Mouse (Mus musculus) adrenal gland, postnatal 10 days (tissue): ENCODE measurements at regions not wholly inside any gene's neighbourhood (a gene's known extent, or its start where the extent isn't known, plus 50 kb on each side); places are given as distances from the start of the nearest gene placed in this dataset.
A peak's percentile ranks its signal among the peaks of the same experiment; 100 is the strongest.

ENCODE experiments used
- DNase-seq: peaks from one replicate; pipeline ENCODE4 v3.0.0; 2021; ENCODE audit warnings: mixed read lengths

GRCm38 (mm10) chr17:72993134-72993533, 75.0 kb downstream of the Lbh start:
- DNase-seq: no peak

GRCm38 (mm10) chr17:72993626-72994025, 75.5 kb downstream of the Lbh start:
- DNase-seq: no peak

DNA sequence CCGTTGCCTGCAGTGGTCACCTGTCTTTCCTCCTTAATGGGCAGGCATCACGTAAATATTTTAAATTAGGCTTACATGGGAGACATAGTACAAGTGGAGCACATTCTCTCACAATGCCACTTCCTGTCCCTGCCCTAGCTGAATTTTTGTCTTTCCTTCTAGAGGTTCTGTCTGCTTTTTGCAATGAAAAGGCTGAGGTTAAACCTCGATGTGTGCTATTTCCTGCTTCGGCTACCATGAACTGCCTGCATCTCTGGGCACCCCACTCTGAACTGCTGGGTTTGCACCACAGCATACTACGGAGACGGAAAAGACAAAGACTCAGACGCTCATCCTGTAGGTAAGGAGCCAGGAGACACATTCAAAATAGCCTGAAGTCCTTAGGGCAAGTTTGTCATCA, 78.4 kb downstream of the Lbh start:
- DNase-seq: no peak

- peak; percentile 15 for DNase-seq
Observed at GRCm38 (mm10) chr17:72997301-72997921, 79.3 kb downstream of the Lbh start.

GRCm38 (mm10) chr17:73005100-73005499, 87.0 kb downstream of the Lbh start:
- DNase-seq: no peak

DNA sequence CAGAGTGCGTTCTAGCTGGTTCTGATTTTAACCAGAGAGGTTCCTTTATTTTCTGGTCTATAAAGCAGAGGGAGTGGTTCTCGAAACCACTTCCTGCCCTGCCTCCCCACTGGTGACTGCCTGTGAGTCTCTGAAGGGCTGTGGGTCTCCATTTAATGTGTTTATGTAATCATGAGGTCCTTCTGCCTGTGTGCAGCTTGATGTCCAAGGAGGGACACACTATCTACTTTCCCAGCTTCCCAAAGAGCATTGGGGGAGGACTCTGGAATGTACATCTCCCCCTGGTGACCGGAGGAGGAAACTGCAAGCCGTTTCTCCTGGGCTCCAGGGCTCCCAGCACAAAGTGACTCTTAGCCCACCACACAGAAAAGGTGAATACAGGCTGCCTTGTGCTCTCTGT, 90.8 kb downstream of the Lbh start:
- DNase-seq: peak; percentile 80

GRCm38 (mm10) chr17:73009962-73010361, 91.9 kb downstream of the Lbh start:
- peak; percentile 71 for DNase-seq

GRCm38 (mm10) chr17:73012356-73012755, 94.3 kb downstream of the Lbh start:
- no peak for DNase-seq

DNA sequence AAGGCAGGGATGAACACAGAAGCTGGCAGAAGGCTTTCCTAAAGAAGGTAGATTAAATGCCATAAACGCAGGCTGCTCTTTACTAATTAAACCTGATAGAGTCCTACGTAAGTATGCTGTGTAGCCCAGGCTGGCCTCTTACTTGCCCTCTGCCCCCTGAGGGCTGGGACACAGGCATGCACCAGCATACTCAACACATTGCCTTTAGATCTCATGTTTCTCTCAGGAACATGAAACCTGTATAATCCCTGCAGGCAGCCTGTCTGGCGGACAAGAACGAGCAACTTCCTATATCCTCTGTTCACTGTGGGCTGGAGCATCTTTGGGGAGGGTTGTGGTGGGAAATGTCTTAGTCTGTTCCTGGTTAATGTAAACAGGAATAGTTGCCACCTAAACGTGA, 94.8 kb upstream of the Lclat1 start:
- DNase-seq: no peak

- DNase-seq: peak; percentile 21
Observed at GRCm38 (mm10) chr17:73014090-73014853, 93.5 kb upstream of the Lclat1 start.

DNA sequence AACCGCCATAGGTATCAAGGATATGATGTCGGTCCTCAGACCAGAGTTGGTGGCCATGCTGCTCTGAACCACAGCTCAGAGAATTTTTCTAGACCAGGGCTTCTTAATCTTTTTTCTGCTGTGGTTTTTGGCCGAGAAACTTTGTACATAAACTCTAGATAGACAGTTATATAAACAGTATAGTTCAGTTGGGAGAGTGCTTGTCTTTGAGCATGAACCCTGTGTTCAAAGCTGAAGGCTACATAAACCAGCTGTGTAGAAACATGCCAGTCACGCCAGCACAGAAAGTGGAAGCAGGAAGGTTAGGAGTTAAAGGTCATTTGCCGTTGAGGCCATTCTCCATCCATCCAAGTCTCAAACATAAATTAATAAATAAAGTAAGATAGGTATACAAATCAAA, 90.6 kb upstream of the Lclat1 start:
- no peak for DNase-seq

DNA sequence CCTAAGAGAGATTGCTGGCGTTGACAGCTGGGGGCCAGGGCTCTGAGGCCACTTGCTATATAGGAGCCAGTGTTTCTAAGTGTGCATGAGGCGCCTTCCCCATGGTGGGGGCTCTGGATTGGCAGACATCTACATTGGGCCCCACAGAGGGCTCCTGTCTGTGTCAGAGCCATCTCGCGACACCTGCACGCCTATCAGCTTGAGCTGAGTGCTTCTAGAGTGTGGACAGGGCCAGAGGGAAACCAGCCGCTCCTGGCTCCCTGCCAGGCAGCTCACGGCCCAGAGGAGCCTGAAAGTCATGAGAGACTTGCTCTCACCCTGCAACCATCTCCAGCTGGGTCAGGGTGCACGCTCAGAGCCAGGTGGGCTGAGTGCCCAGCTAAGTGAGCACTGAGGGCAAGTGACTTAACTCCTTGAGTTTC, 85.1 kb upstream of the Lclat1 start:
- peak; percentile 86 for DNase-seq

GRCm38 (mm10) chr17:73023362-73024107, 84.2 kb upstream of the Lclat1 start:
- no peak for DNase-seq

DNA sequence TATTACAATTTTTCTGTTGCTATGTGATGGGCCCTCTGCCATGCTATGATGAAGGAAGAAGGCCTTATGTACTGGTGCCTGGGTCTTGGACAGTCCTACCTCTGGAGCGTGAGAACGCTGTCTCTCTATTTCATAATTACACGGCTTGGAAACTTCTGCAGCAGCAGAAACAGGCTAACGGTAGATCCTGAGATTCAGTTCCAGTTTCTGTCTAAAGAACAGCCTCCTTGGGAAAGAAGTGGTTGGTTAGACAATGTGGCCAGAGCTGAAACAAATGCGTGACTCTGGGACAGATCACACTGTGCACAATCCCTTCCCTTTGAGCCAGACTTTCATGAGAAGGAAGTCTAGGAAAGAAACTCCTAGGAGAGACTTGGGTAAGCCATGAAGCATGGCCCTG, 80.7 kb upstream of the Lclat1 start:
- no peak for DNase-seq

GRCm38 (mm10) chr17:73031796-73032195, 76.0 kb upstream of the Lclat1 start:
- no peak for DNase-seq

- DNase-seq: no peak
Observed at GRCm38 (mm10) chr17:73032326-73032725, 75.5 kb upstream of the Lclat1 start.

GRCm38 (mm10) chr17:73034420-73034819, 73.4 kb upstream of the Lclat1 start:
- DNase-seq: peak; percentile 29

DNA sequence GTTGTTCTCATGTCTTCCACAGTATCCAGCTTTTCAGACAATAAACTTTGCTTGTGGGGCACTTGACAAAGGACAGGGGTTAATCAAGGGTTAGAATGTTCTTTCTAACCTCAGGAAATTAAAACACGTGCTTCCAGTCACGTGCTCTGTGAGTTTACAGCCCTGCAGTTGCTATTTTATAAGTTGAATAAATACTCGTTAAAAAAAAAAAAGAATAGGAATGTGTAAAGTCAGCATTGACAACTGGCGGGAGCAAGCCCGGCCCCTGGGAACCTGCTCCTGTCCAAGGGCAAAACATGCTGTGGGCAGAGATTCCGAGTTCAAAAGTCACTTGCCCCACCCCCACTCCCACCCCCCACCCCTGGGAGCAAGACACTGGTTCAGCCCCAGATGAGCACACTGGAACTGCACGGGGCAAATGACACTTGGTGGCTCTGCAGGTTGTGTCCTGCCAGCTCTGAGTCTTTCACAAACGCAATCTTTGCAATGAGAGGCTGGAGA, 72.8 kb upstream of the Lclat1 start:
- DNase-seq: peak; percentile 63

DNA sequence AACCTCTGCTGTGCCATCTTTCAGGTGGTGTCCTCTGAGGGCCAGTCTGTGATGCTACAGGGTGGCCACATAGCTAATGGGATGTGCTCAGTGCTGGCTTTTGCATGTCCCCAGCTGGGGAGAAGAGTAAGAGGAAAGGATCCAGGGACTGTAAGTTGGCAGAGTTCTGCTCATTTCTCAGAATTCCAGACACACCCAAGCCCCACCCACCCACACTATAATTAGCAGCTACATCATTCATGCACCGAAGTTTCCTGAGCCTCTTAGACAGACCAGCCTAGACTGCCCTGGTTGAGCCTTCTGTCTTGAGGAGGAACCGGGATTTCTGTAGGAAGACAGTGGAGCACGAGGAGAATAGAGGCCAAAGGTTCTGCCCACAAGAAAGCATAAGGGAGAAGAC, 70.9 kb upstream of the Lclat1 start:
- peak; percentile 22 for DNase-seq

DNA sequence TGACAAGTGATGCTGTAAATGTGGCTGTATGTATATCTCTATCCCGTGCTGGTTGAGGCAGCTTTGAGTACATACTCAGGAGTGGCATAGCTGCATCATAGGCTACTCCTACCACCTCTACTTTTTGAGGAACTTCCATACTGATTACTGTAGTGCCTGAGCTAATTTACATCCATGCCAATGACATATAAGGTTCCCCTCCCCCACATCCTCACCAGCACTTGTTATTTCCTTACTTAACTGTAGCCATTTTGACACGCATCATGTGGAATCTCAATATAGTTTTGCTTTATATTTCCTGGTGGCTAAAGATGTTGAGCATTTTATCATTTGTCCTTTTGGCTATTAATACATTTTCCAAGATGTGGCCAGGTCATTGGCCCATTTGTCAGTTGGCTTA, 69.2 kb upstream of the Lclat1 start:
- DNase-seq: no peak

DNA sequence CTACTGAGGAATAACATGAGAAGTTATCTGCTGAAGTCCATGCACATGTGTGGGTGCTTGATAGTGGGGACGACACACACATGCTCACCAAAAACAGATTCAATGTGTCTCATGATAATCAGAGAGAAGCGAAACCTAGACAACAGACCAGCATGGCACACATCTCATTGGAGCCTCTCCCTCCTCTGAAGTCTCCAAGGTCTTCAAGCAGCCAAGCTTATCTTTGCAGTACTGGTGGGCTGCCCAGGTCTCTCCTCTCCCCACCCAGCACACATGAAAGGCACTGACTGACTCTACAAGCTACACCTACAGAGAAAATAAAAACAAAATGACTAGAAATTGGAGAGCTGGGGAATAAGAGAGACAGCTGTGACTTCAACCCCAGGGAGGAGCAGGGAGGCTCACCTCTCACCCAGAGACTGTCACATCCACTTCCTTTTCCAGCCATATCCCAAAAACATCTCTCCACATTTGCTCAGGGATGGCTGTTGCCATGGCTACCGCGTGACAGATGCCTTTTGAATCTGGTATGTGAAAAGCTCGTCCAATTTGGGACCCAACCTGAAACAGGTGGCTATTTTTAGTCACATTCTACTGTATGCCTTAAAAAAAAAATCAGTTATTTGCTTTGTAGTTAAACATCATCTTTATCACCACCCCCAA, 62.7 kb upstream of the Lclat1 start:
- DNase-seq: no peak

DNA sequence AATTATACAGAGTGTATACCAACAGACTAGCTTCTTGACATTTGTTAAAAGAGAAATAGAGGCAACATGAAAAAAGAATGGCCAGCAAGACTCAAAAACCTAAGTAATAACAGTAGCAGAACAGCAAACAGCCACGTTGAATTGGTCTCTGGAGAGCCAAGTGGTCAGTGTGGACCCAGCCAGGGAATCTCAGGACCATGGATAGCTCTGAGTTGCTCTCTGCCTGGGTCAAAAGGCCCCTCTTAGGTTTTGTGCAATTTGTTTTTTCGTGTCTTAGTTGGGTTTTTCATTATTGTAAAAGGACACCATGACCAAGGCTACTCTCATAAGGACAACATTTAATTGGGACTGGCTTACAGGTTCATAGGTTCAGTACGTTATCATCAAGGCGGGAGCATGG, 60.8 kb upstream of the Lclat1 start:
- peak; percentile 50 for DNase-seq

DNA sequence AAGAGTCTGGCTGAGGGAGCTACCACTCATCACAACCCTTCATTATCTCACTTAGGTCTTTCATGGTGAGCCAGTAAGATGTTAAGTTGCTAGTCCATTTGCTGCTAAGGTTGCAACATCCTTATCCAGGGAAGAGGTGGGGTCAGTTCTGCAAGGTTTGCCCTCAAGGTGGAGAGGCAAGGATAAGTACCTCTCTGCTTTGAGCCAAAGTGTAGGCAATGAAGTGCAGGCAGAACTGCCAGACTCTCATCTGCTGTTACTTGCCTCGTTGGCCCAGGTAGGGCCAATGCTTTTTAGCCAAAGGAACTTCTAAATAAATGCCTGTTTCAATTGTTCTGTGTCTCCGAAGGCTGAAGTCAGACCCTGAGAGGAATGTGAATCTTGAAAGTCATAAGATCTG, 59.6 kb upstream of the Lclat1 start:
- no peak for DNase-seq
